11 mouse cellular contexts compared by ENCODE assay signal in genomic region chr17:79781733-79782663, GRCm38 (mm10).
DNase-seq lines count a peak whose midpoint lies in the region; ATAC-seq and TF ChIP-seq lines count a peak whose summit lies in the region.
"Had no signal": no experiment of that assay in that cellular context is flagged by ENCODE, and none has a peak within 500 bp of the region (broad histone marks: within the 10 kb centered on the region; RNA-seq: fewer than 3 reads in every experiment).

No protein-coding gene starts in this region.

- intact Hi-C loops in left cerebral cortex, postnatal 25 days (cut with DNase I) = no loop called here

- no peaks in the 10 kb centered on the region for H3K79me2 ChIP-seq in liver, adult 2 months (ENCODE audit: control insufficient read depth, insufficient read depth, low read length)

- no peak for TF ChIP-seq POLR2A in liver, adult 2 months (IDR thresholded peaks at IDR 0.05; ENCODE audit: extremely low read depth, insufficient read depth, low read length)

- no peak overlapping the region for H3K4me2 ChIP-seq in liver, postnatal 0 days (ENCODE audit: low read depth, low read length)
- H3K4me2 ChIP-seq in stomach, postnatal 0 days (replicated peaks; ENCODE audit: low read depth) = no peak overlapping the region
- H3K4me2 ChIP-seq: hindbrain, embryonic 15.5 days had no signal

- no peaks in the 10 kb centered on the region for H3K9me3 ChIP-seq in liver, postnatal 0 days (ENCODE audit: low read length)
- no peaks in the 10 kb centered on the region for H3K9me3 ChIP-seq in stomach, postnatal 0 days (ENCODE audit: control insufficient read depth, low read length)
- H3K9me3 ChIP-seq: hindbrain, embryonic 15.5 days had no signal

- H3K4me1 ChIP-seq in liver, adult 2 months (ENCODE audit: control insufficient read depth, insufficient read depth, low read length) = no peaks in the 10 kb centered on the region
- no peaks in the 10 kb centered on the region for H3K4me1 ChIP-seq in liver, postnatal 0 days (ENCODE audit: insufficient read depth)
- no peaks in the 10 kb centered on the region for H3K4me1 ChIP-seq in stomach, postnatal 0 days (replicated peaks; ENCODE audit: control insufficient read depth, insufficient read depth)
- H3K4me1 ChIP-seq: hindbrain, embryonic 15.5 days had no signal

- H3K36me3 ChIP-seq in liver, adult 2 months (ENCODE audit: control insufficient read depth, insufficient read depth, low read length) = no peaks in the 10 kb centered on the region
- H3K36me3 ChIP-seq in liver, postnatal 0 days (replicated peaks; ENCODE audit: insufficient read depth, low read length) = no peaks in the 10 kb centered on the region
- H3K36me3 ChIP-seq in stomach, postnatal 0 days (ENCODE audit: control insufficient read depth, insufficient read depth, low read length) = no peaks in the 10 kb centered on the region
- H3K36me3 ChIP-seq: G1E; hindbrain, embryonic 15.5 days had no signal

- no peak for TF ChIP-seq CTCF in liver, adult 2 months (IDR thresholded peaks at IDR 0.05; ENCODE audit: low read depth, low read length)
- no peak for TF ChIP-seq CTCF in liver, postnatal 0 days (IDR thresholded peaks at IDR 0.05; ENCODE audit: low read depth)
- TF ChIP-seq CTCF in stomach, postnatal 0 days (IDR thresholded peaks at IDR 0.05; ENCODE audit: low read depth) = no peak

- peak; percentile 4 for DNase-seq in liver, adult 2 months (ENCODE audit: extremely low read depth, low read depth, low spot score)
- DNase-seq in liver, postnatal 0 days = no peak
- DNase-seq in kidney, postnatal 10 days = peak; percentile 70
- DNase-seq in skeletal muscle tissue, adult 2 months (ENCODE audit: low read depth, low spot score) = peak; percentile 71
- no peak for DNase-seq in left cerebral cortex, postnatal 25 days (ENCODE audit: low spot score in 2 of 2)
- no peak for DNase-seq in stomach, postnatal 0 days (ENCODE audit: low spot score)
- DNase-seq: cerebellum, adult 11-12 months had no signal

- no peak for ATAC-seq in liver, postnatal 0 days
- ATAC-seq in common myeloid progenitor, adult 5-6 weeks (replicated peaks; ENCODE audit: low read depth, poor library complexity, severe bottlenecking) = peak; percentile 48
- no peak for ATAC-seq in stomach, postnatal 0 days (ENCODE audit: low FRiP score, low TSS enrichment)
- ATAC-seq in CD4-positive, CD25-positive, alpha-beta regulatory T cell, adult 4 months = no peak

- WGBS in liver, adult 2 months = 86% methylated on average over 13 of the region's 13 CpGs
- 67% methylated on average over 13 of the region's 13 CpGs for WGBS in liver, postnatal 0 days (ENCODE audit: insufficient replicate concordance)
- 77% methylated on average over 13 of the region's 13 CpGs for WGBS in stomach, postnatal 0 days

- H3K27ac ChIP-seq in liver, adult 2 months (replicated peaks; ENCODE audit: insufficient read depth, low read depth, low read length) = no peak overlapping the region
- H3K27ac ChIP-seq in liver, postnatal 0 days (ENCODE audit: low read depth) = no peak overlapping the region
- H3K27ac ChIP-seq in stomach, postnatal 0 days (replicated peaks) = no peak overlapping the region
- H3K27ac ChIP-seq: hindbrain, embryonic 15.5 days had no signal

- no peak for TF ChIP-seq EP300 in liver, postnatal 0 days (IDR thresholded peaks at IDR 0.05; ENCODE audit: low read depth)
- TF ChIP-seq EP300 in stomach, postnatal 0 days (optimal IDR thresholded peaks at IDR 0.05) = no peak

- H3K9ac ChIP-seq in liver, adult 2 months (ENCODE audit: low read depth, low read length) = no peak overlapping the region
- H3K9ac ChIP-seq in liver, postnatal 0 days (replicated peaks) = no peak overlapping the region
- no peak overlapping the region for H3K9ac ChIP-seq in stomach, postnatal 0 days (ENCODE audit: low read length)
- H3K9ac ChIP-seq: hindbrain, embryonic 15.5 days had no signal

- H3K27me3 ChIP-seq in liver, adult 2 months (ENCODE audit: control insufficient read depth, insufficient read depth, low read length) = no peaks in the 10 kb centered on the region
- no peaks in the 10 kb centered on the region for H3K27me3 ChIP-seq in liver, postnatal 0 days (ENCODE audit: insufficient read depth, low read length)
- H3K27me3 ChIP-seq in stomach, postnatal 0 days (ENCODE audit: control insufficient read depth, insufficient read depth, low read length) = no peaks in the 10 kb centered on the region
- H3K27me3 ChIP-seq: hindbrain, embryonic 15.5 days had no signal

- no peak overlapping the region for H3K4me3 ChIP-seq in liver, adult 2 months (ENCODE audit: insufficient read depth, low read depth, low read length)
- no peak overlapping the region for H3K4me3 ChIP-seq in liver, postnatal 0 days (ENCODE audit: low read depth, low read length)
- H3K4me3 ChIP-seq in stomach, postnatal 0 days (ENCODE audit: low read depth, low read length) = no peak overlapping the region
- H3K4me3 ChIP-seq: hindbrain, embryonic 15.5 days had no signal

Comparison
In these comparisons a context has a peak if more than half of its experiments do, and no peak if none do; other contexts are left out.
1. DNase-seq: peak in liver, adult 2 months (single experiment), kidney, postnatal 10 days (single experiment) and skeletal muscle tissue, adult 2 months (single experiment); none in liver, postnatal 0 days (single experiment), left cerebral cortex, postnatal 25 days (0 of 2) and stomach, postnatal 0 days (single experiment).